Mouse (Mus musculus): ENCODE data around the gene Cdh5. TPM values are rescaled to one million over a fixed set of nuclear protein-coding genes. Genes with fewer than 3 reads are reported as not detected.
"Not testable (repeated sequence)": the region's sequence is repeated elsewhere in the genome, so short reads cannot be mapped to it uniquely, and the experiment has no call there.

The Cdh5 gene
- polyA plus RNA-seq, 1 experiment from 2014 or later = 15.6 TPM

DNA sequence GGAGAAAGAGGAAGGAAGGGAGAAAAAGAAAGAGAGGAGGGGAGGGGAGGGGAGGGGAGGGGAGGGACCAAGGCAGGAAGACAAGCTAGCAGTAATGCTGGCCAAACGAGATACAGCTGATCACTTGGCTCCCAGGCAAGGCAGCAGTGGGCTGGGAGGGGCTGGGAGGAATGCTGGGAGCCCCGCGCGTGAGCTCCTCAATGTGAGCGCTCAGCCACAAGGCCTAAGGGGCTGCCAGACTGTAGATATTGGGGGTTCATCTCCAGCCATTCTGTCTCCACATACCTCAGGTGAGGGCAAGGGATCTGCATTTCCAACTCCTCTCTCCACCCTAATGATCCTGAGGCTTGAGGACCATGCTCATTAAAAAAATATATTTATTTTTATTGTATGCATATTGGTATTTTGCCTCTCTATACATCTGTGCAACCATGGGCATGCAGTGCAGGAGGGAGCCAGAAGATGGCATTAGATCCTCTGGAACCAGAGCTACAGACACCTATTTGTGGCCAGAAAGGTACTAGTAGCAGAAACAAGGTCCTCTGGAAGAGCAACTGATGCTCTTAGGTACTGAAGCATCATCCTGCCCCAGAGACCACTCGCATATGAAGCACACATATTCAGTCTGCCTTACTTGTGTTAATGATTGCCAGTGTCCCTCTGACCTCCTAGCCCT is 2.6 kb upstream of the Cdh5 start:
- Histone ChIP-seq H3K4me1 (peaks cover 29% of the 10 kb centered on the region), H3K9me3 (no peaks in the 10 kb centered on the region), H3K4me3 (no peak overlapping the region), H3K27ac (replicated peaks) (no peak overlapping the region), H3K27me3 (replicated peaks; ENCODE audit: low read depth, poor library complexity, severe bottlenecking) (no peaks in the 10 kb centered on the region), H3K36me3 (replicated peaks) (no peaks in the 10 kb centered on the region)
- DNase-seq (ENCODE audit: low spot score) = no peak
- WGBS = 38% methylated on average over 6 of the region's 6 CpGs

DNA sequence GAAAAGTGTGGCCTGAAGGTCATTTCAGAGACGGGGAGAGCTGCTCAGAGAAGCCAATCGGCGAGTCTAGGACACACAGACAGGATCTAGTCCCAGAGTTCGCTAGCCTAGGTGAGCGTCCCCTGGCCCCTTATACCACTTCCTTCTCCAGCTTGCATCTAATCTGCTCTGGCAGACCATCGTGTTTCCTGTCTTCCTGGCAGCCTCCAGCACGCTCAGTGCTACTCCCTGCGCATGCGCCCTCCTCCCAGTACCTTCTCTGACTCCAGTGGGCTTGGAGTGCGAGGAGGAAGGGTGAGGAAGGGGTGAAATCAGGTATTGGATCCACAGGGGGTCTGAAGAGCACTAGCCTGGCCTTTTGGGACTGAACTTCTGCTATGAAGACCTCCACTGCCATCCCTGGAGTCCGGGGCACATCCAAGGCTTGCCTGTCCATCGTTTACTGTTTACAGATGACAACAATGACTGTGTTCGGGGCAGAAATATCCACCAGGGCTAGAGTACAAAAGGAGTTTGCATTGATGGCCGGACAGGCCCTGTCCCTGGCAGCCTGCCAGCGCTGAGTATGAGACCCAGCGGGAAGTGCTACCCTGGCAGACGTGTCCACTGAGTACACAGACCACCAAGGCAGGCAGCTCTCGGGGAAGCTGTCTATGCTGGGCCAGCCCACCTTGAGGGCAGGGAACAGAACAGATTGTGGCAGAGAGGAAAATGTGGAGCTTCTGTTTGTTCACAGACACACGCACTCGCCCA is 1.9 kb upstream of the Cdh5 start:
- H3K36me3 ChIP-seq (replicated peaks) = no peaks in the 10 kb centered on the region
- peaks cover 28% of the 10 kb centered on the region for H3K4me1 ChIP-seq
- 72% methylated on average over 20 of the region's 20 CpGs for WGBS
- 0 out of 2 replicates have a peak overlapping the region, but pooled peaks have one; percentile 40 for H3K27ac ChIP-seq (replicated peaks)
- no peak overlapping the region for H3K4me3 ChIP-seq
- no peak for DNase-seq (ENCODE audit: low spot score)
- H3K27me3 ChIP-seq (replicated peaks; ENCODE audit: low read depth, poor library complexity, severe bottlenecking) = no peaks in the 10 kb centered on the region
- H3K9me3 ChIP-seq = no peaks in the 10 kb centered on the region

GRCm38 (mm10) chr8:104100724-104101123 is 701 bp upstream of the Cdh5 start:
- not testable (repeated sequence) for H3K36me3 ChIP-seq (replicated peaks); DNase-seq (ENCODE audit: low spot score); H3K27me3 ChIP-seq (replicated peaks; ENCODE audit: low read depth, poor library complexity, severe bottlenecking); H3K4me3 ChIP-seq; H3K9me3 ChIP-seq; H3K27ac ChIP-seq (replicated peaks)
- WGBS = 91% methylated on average over 6 of the region's 6 CpGs
- peaks cover 27% of the 10 kb centered on the region for H3K4me1 ChIP-seq

- no peaks in the 10 kb centered on the region for H3K36me3 ChIP-seq (replicated peaks)
- no peak overlapping the region for H3K27ac ChIP-seq (replicated peaks)
- DNase-seq (ENCODE audit: low spot score) = no peak
- WGBS = 76% methylated on average over 7 of the region's 7 CpGs
- H3K27me3 ChIP-seq (replicated peaks; ENCODE audit: low read depth, poor library complexity, severe bottlenecking) = no peaks in the 10 kb centered on the region
- H3K4me1 ChIP-seq = peaks cover 21% of the 10 kb centered on the region
- H3K9me3 ChIP-seq = no peaks in the 10 kb centered on the region
- H3K4me3 ChIP-seq = peak overlapping the region; percentile 33
Measured at GRCm38 (mm10) chr8:104103462-104103861, 2.0 kb downstream of the Cdh5 start.

DNA sequence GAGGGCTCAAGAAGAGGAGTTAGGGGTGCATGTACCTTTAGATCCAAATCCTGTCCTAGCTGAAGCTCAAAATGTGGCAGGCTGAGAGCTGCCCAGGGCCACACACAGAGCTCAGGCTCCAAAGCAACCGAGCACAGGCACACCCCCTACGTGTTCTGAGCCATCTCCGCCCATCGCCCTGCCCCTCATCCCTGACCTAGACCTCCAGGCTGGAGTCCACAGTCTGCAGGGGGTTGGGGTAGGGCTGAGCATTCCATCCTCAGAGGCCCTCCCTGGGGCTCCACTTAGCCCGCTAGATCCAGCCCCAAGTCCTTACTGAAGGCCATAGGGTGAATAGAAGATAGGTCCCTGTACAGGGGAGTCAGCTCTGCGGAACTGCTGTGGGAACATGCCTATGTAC is 4.3 kb downstream of the Cdh5 start:
- no peak overlapping the region for H3K4me3 ChIP-seq
- WGBS = 57% methylated on average over 6 of the region's 6 CpGs
- H3K4me1 ChIP-seq = peaks cover 10% of the 10 kb centered on the region
- no peak for DNase-seq (ENCODE audit: low spot score)
- H3K36me3 ChIP-seq (replicated peaks) = no peaks in the 10 kb centered on the region
- H3K27ac ChIP-seq (replicated peaks) = no peak overlapping the region
- no peaks in the 10 kb centered on the region for H3K9me3 ChIP-seq
- H3K27me3 ChIP-seq (replicated peaks; ENCODE audit: low read depth, poor library complexity, severe bottlenecking) = no peaks in the 10 kb centered on the region

DNA sequence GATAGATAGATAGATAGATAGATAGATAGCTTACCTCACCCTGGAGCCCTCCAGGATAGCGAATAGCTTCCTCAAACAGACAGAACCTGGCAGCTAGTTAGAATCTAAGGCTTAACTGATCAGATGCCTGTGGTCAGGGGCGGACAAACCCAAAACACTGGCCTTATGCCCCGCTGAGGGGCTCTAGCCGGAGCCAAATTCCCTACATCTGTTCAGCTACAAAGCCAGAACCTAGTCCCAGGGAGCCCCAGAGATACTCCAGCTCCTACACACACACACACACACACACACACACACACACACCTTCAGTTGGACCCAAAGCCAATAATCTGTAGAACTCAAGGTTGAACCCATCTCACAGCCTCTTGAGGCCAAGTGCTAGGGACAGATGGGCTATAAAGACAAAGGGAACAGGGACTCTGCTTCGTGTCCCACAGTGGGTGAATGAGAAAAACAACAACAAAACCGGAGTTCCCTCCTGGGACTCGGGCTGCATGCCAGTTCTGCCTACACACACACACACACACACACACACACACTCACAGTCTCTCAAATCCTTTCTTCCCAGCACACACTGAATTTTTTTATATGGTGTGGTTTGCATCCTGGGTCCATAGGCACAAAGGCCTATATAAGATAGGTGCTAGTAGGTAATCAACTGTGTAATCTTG is 5.0 kb downstream of the Cdh5 start:
- H3K4me3 ChIP-seq = no peak overlapping the region
- peaks cover 10% of the 10 kb centered on the region for H3K4me1 ChIP-seq
- H3K27ac ChIP-seq (replicated peaks) = no peak overlapping the region
- DNase-seq (ENCODE audit: low spot score) = no peak
- no peaks in the 10 kb centered on the region for H3K36me3 ChIP-seq (replicated peaks)
- H3K9me3 ChIP-seq = no peaks in the 10 kb centered on the region
- H3K27me3 ChIP-seq (replicated peaks; ENCODE audit: low read depth, poor library complexity, severe bottlenecking) = no peaks in the 10 kb centered on the region
- 77% methylated on average over 7 of the region's 7 CpGs for WGBS

DNA sequence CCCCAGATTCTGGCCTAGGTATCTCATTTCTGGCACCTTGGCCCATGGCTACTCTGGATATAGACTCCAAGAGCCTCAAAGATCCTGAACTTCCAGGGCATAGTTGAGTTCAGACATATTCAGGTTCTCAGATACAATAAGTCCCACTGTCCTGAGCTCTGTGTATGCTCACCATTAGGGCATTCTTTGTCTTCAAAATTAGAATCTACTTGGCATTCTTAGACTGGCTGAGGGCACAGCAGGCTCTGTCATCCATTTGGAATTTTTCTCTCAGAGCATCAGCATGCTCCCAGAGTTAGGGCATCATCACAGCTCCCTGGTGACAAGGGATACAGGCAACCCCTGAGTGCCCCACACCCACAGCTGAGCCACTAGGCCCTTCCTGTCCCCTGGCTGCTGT is 5.7 kb downstream of the Cdh5 start:
- H3K9me3 ChIP-seq = no peaks in the 10 kb centered on the region
- no peaks in the 10 kb centered on the region for H3K27me3 ChIP-seq (replicated peaks; ENCODE audit: low read depth, poor library complexity, severe bottlenecking)
- no peak for DNase-seq (ENCODE audit: low spot score)
- H3K27ac ChIP-seq (replicated peaks) = no peak overlapping the region
- peaks cover 10% of the 10 kb centered on the region for H3K4me1 ChIP-seq
- H3K36me3 ChIP-seq (replicated peaks) = no peaks in the 10 kb centered on the region
- H3K4me3 ChIP-seq = no peak overlapping the region

- Histone ChIP-seq H3K4me3 (no peak overlapping the region), H3K9me3 (no peaks in the 10 kb centered on the region), H3K27ac (replicated peaks) (no peak overlapping the region), H3K27me3 (replicated peaks; ENCODE audit: low read depth, poor library complexity, severe bottlenecking) (no peaks in the 10 kb centered on the region), H3K36me3 (replicated peaks) (no peaks in the 10 kb centered on the region), H3K4me1 (peaks cover 10% of the 10 kb centered on the region)
- 65% methylated on average over 5 of the region's 5 CpGs for WGBS
- no peak for DNase-seq (ENCODE audit: low spot score)
Measured at GRCm38 (mm10) chr8:104108048-104108447, 6.6 kb downstream of the Cdh5 start.

- WGBS = 87% methylated on average over 10 of the region's 10 CpGs
- Histone ChIP-seq H3K4me1 (peaks cover 6% of the 10 kb centered on the region), H3K27ac (replicated peaks) (no peak overlapping the region), H3K27me3 (replicated peaks; ENCODE audit: low read depth, poor library complexity, severe bottlenecking) (no peaks in the 10 kb centered on the region), H3K36me3 (replicated peaks) (no peaks in the 10 kb centered on the region), H3K4me3 (no peak overlapping the region), H3K9me3 (no peaks in the 10 kb centered on the region)
- no peak for DNase-seq (ENCODE audit: low spot score)
Measured at GRCm38 (mm10) chr8:104110498-104111134, 9.2 kb downstream of the Cdh5 start.

DNA sequence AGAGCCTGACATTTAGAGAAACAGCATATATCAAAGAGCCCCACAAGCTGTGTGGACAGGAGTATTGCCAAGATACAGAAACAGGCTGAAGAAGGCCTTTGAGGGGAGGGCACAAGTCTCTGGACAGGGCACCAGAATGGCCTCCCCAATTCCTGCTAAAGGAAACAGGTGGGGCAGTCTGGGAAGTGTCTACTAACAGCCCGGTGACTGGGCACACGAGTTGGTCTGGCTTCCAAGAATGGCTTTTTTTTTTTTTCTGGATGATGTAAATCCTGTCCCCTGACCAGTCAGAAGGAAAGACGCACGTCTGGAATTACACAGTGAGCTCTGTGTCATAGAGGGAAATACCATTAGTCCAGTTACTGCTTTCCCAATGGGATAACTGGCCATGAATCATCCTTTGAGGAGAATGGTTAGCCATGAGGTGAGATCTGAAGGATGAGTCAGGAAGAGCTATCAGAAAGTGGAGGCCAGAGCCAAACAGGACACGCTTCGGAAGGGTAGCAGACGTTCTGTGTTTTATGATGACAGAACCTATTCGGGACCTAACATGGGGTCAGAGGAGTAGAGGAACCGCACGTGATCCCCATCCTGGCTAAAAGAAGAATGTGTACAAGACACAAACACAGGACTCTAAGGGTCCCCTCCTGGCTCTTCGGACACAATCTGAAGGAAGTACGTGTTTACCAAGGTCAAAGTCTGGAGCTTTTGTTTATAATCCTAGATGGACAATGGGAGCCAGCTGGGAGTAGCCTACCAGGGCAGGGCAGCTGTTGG is 20.4 kb downstream of the Cdh5 start:
- H3K4me1 ChIP-seq = no peaks in the 10 kb centered on the region
- H3K36me3 ChIP-seq (replicated peaks) = no peaks in the 10 kb centered on the region
- H3K27me3 ChIP-seq (replicated peaks; ENCODE audit: low read depth, poor library complexity, severe bottlenecking) = no peaks in the 10 kb centered on the region
- no peak overlapping the region for H3K27ac ChIP-seq (replicated peaks)
- WGBS = 84% methylated on average over 12 of the region's 12 CpGs
- H3K9me3 ChIP-seq = no peaks in the 10 kb centered on the region
- DNase-seq (ENCODE audit: low spot score) = no peak
- H3K4me3 ChIP-seq = no peak overlapping the region

- Histone ChIP-seq H3K9me3 (no peaks in the 10 kb centered on the region), H3K36me3 (replicated peaks) (no peaks in the 10 kb centered on the region), H3K4me3 (no peak overlapping the region), H3K27me3 (replicated peaks; ENCODE audit: low read depth, poor library complexity, severe bottlenecking) (no peaks in the 10 kb centered on the region), H3K27ac (replicated peaks) (no peak overlapping the region), H3K4me1 (no peaks in the 10 kb centered on the region)
- WGBS = 83% methylated on average over 2 of the region's 2 CpGs
- DNase-seq (ENCODE audit: low spot score) = no peak
Measured at GRCm38 (mm10) chr8:104123080-104123657, 21.7 kb downstream of the Cdh5 start.

- Histone ChIP-seq H3K4me3 (no peak overlapping the region), H3K27me3 (replicated peaks; ENCODE audit: low read depth, poor library complexity, severe bottlenecking) (no peaks in the 10 kb centered on the region), H3K9me3 (no peaks in the 10 kb centered on the region), H3K4me1 (no peaks in the 10 kb centered on the region), H3K27ac (replicated peaks) (no peak overlapping the region), H3K36me3 (replicated peaks) (no peaks in the 10 kb centered on the region)
- DNase-seq (ENCODE audit: low spot score) = no peak
- 80% methylated on average over 5 of the region's 5 CpGs for WGBS
Measured at GRCm38 (mm10) chr8:104124534-104124933, 23.1 kb downstream of the Cdh5 start.
